Mouse (Mus musculus) left cerebral cortex, adult 8-10 months (tissue): Measurements from ENCODE around the gene Rbms3. TPM values are rescaled to one million over a fixed set of nuclear protein-coding genes. Genes with fewer than 3 reads are reported as not detected.
A peak's percentile ranks its signal among the peaks of the same experiment; 100 is the strongest.

Experiments
- DNase-seq, 2 experiments: peaks; one replicate each; pipeline ENCODE4 v3.0.0; 2022; ENCODE audit warnings: low spot score in 2 of 2
- total RNA-seq, 4 experiments: library from RNA; stranded (reverse); gene quantifications; 2 replicates each; pipeline ENCODE4 v1.2.4; 2022

Rbms3 gene
- total RNA-seq, 4 experiments from 2014 or later = 12.4 to 18.1 (median 13.6) TPM

GRCm38 (mm10) chr9:117484396-117484795 lies 145.3 kb downstream of the Rbms3 start:
- DNase-seq = no peak

- no peak for DNase-seq
Observed at GRCm38 (mm10) chr9:117476753-117477152, 153.0 kb downstream of the Rbms3 start.

- DNase-seq = no peak
Observed at GRCm38 (mm10) chr9:117452816-117453215, 176.9 kb downstream of the Rbms3 start.

GRCm38 (mm10) chr9:117442611-117443010 lies 187.1 kb downstream of the Rbms3 start:
- DNase-seq = no peak

GRCm38 (mm10) chr9:117435856-117436255 lies 193.9 kb downstream of the Rbms3 start:
- peak; percentile 13 to 77 for DNase-seq

- DNase-seq = no peak
Observed at GRCm38 (mm10) chr9:117430670-117431069, 199.0 kb downstream of the Rbms3 start.

- no peak for DNase-seq
Observed at GRCm38 (mm10) chr9:117429217-117430105, 200.3 kb downstream of the Rbms3 start.

- DNase-seq = no peak
Observed at GRCm38 (mm10) chr9:117423259-117423658, 206.5 kb downstream of the Rbms3 start.

- no peak for DNase-seq
Observed at GRCm38 (mm10) chr9:117419874-117420485, 209.7 kb downstream of the Rbms3 start.

- DNase-seq = no peak
Observed at GRCm38 (mm10) chr9:117413181-117413580, 216.5 kb downstream of the Rbms3 start.

- no peak for DNase-seq
Observed at GRCm38 (mm10) chr9:117412584-117412983, 217.1 kb downstream of the Rbms3 start.

GRCm38 (mm10) chr9:117404621-117405020 lies 225.1 kb downstream of the Rbms3 start:
- no peak for DNase-seq

- DNase-seq = no peak
Observed at GRCm38 (mm10) chr9:117400262-117400671, 229.4 kb downstream of the Rbms3 start.

GRCm38 (mm10) chr9:117397071-117397470 lies 232.6 kb downstream of the Rbms3 start:
- DNase-seq = no peak

GRCm38 (mm10) chr9:117396586-117396985 lies 233.1 kb downstream of the Rbms3 start:
- no peak for DNase-seq

- no peak for DNase-seq
Observed at GRCm38 (mm10) chr9:117393626-117394525, 235.8 kb downstream of the Rbms3 start.

- DNase-seq = no peak
Observed at GRCm38 (mm10) chr9:117388024-117388423, 241.7 kb downstream of the Rbms3 start.

- no peak for DNase-seq
Observed at GRCm38 (mm10) chr9:117380876-117381275, 248.8 kb downstream of the Rbms3 start.

- DNase-seq = no peak
Observed at GRCm38 (mm10) chr9:117380076-117380475, 249.6 kb downstream of the Rbms3 start.

GRCm38 (mm10) chr9:117379448-117379983 lies 250.2 kb downstream of the Rbms3 start:
- DNase-seq = no peak
